Mouse (Mus musculus) cerebellum, adult 18-20 months (tissue): Measurements from ENCODE around the gene A930018P22Rik.

Experiments used
- DNase-seq, 2 experiments: peaks; one replicate each; pipeline ENCODE4 v3.0.0; 2021

Gene A930018P22Rik

GRCm38 (mm10) chr2:104120312-104120711, 2.3 kb upstream of the A930018P22Rik start:
- DNase-seq = no peak

- no peak for DNase-seq
Observed at GRCm38 (mm10) chr2:104121681-104122504, 676 bp upstream of the A930018P22Rik start.

DNA sequence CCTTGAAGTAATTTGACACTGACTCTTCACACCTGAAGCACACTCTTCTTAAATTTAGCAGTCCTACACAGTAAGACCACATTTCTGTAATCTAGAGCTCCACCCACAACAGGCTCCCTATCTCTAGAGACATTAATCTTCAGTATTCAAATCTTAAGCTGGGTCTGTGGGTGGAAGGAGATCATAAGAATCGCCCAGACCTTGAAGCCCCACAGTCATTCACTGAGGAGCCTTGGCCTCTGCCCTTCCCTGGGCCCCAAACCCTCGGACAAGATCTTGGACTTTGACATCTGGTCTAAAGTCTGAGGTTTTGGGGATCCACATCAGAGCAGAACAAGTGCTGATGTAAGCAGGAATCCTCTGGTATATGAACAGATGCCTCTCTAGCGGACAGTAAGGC, 971 bp downstream of the A930018P22Rik start:
- DNase-seq = no peak

- DNase-seq = no peak
Observed at GRCm38 (mm10) chr2:104124071-104124470, 1.5 kb downstream of the A930018P22Rik start.

- DNase-seq = no peak
Observed at GRCm38 (mm10) chr2:104128803-104129531, 6.4 kb downstream of the A930018P22Rik start.

DNA sequence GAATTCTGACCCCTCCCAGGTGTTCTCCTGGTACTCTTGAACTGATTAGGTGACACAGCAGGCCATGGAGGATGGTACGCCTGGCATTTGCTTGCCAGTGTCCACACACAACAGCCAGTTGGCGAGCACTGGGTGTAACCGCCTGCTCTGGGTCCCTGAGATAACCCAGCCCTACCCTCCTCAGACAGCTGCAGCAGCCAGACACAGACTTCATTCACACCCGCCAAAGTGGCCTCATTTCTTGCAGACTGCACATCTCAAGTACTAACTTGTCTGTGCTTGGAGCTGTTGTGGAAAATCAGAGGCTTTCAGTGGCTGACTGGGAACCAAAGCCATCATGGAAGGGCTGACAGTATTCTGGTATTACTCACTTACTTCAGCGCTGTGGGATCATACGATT, 7.6 kb downstream of the A930018P22Rik start:
- DNase-seq = no peak

GRCm38 (mm10) chr2:104130969-104131368, 8.4 kb downstream of the A930018P22Rik start:
- no peak for DNase-seq

DNA sequence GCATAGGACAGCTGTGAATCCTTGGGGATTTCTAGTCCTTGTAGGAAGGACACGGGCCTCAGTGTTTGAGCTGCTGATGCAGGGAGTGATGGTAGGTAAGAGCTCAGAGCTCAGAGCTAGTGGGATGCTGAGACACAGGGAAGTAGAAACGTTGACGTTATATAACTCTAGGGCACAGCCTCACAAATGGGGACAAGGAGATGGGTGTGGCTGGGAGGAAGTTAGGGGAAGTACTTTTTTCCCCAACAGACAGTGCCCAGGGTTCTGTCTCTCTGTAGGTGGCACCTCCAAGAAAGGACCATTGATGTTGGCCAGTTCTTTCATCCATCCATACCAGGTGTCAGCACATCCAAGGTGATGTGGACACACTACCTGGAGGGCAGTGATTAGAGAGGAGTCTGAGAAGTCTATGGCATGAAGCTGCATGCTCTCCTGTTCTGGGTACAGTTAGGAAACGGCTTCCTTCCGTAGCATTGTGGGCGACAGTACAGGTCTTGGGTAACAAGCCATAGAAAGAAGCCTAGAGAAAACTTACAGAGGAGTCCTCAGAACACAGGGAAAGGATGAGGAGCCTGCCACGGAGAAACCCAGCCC, 9.8 kb downstream of the A930018P22Rik start:
- no peak for DNase-seq

- no peak for DNase-seq
Observed at GRCm38 (mm10) chr2:104133042-104133810, 10.7 kb downstream of the A930018P22Rik start.

GRCm38 (mm10) chr2:104134150-104135056, 11.8 kb downstream of the A930018P22Rik start:
- peak; percentile 79 to 84 for DNase-seq

GRCm38 (mm10) chr2:104135920-104136319, 13.4 kb downstream of the A930018P22Rik start:
- no peak for DNase-seq

DNA sequence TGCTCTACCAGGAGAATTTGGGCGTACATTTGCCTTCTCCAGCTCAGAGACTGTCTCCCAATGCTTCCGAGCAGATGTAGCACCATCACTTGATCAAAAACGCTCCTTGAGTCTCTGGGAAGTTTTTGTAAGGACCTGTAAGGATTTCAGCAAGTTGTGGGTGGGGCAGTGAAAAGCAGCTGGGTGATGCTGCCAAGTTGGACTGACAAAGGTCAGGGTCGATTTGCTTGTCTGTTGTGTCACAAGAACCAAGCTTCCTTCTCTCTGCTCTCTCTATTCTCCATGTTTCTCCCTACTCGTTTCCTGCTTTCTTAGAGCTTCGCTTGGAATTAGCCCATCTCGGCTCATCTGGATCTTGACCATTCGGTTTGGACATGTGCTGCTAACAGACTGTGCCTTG, 19.6 kb downstream of the A930018P22Rik start:
- DNase-seq = no peak

DNA sequence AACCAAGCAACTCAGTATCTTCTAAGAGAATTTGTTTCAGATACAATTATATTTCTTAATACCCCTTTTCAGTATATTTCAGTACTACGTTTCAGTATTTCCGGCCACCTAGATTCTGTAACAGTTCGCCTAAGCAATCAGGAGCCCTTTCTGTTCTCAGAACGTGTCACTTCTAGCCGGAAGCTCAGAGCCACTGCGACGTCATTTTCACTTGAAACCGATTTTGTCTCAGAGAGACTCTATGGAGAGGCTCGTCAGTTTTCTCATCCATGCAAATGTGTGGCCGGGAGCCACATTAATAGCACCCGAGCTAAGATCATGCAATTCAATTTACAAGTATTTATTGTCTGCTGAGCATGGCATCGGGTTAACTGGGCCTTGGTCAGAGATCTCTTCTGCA, 21.4 kb downstream of the A930018P22Rik start:
- no peak for DNase-seq

- DNase-seq = no peak
Observed at GRCm38 (mm10) chr2:104145983-104146382, 23.4 kb downstream of the A930018P22Rik start.

GRCm38 (mm10) chr2:104147910-104148561, 25.5 kb downstream of the A930018P22Rik start:
- peak in 1 of 2 experiments; percentile 24 for DNase-seq

DNA sequence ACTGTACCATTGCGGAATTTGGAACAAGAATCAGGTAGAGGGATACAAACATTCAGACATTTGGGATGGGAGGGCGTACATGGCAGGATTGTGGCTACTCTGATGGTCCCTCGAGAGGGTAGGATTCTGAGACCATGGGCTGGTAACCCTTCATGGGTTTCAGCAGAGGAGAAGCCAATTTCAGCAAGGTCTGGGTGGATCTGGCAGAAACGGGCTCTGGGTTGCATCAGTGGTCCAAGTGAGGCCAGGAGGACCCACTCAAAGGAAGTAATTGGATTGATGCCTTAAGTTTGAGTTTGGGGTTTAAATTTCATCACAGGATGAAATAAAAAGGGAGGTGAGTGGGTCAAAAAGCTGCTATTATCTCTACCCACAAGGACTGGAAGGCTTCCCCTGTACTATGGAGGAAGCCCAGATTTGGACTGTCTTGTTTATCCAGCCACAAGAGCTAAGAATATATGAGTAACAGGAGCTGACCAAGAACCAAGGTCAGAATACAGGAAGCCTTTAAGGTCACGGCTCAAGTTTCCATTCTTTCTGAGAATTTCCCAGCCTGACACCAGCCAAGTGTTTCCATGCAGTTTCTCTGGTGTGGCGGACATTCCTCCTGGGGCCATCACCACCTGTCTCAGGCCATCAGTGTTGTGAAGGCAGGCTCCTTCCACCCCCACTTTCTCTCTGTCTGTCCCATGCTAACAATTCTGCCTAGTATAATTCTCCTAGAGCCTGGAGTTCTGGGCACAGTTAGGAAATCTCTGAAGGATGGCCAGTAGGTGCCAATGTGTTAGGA, 28.2 kb downstream of the A930018P22Rik start:
- peak in 1 of 2 experiments; percentile 28 for DNase-seq

- peak; percentile 84 to 86 for DNase-seq
Observed at GRCm38 (mm10) chr2:104153345-104153744, 30.8 kb downstream of the A930018P22Rik start.

GRCm38 (mm10) chr2:104153876-104154275, 31.3 kb downstream of the A930018P22Rik start:
- peak in 1 of 2 experiments; percentile 37 for DNase-seq

DNA sequence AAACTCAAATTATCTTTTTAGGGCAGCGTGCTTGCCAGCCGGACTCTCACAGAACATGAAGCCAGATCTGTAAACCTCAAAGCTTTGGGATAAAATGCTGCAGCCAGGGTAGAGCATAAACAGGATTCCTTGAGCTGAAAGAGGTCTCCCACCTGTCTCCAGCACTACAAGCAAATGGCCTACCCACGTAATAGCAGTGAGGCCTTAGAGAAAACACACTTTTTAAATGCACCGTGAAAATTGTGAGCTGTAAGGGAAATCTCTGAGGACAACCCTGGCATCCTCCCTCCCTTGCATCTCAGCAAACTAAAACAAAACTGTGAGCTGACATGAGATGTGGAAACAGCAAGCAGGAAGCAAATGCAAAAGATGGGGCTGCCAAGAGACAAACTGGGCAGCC, 35.3 kb downstream of the A930018P22Rik start:
- no peak for DNase-seq

DNA sequence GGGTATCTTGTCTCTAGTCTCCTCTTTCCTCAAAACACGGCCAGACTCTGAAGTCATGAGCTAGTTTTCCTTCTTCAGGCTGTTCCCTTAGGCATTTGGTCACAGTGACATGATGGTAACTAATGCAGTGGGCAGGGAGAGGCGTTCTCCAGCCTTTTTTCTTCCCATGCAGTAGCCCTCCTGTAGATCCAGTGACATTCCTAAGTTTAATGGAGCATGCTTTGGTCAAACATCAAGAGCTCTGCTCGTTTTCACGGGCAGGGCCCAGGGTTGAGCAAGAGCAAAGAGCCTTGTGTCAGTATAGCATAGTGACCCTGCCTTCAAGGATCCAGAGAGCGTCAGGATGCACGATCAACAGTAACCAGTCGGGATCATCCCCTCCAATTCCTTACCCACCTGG, 40.8 kb downstream of the A930018P22Rik start:
- no peak for DNase-seq
